12 mouse cellular contexts compared by ENCODE assay signal in genomic region chr11:69109032-69109900, GRCm38 (mm10). TPM values are rescaled to one million over a fixed set of nuclear protein-coding genes. Genes with fewer than 3 reads are reported as not detected.
DNase-seq lines count a peak whose midpoint lies in the region; ATAC-seq and TF ChIP-seq lines count a peak whose summit lies in the region.
"Had no signal": no experiment of that assay in that cellular context is flagged by ENCODE, and none has a peak within 500 bp of the region (broad histone marks: within the 10 kb centered on the region; RNA-seq: fewer than 3 reads in every experiment).

No protein-coding gene starts in this region.

- peak overlapping the region; percentile 53; the same call in 1 of the 2 replicates for H3K9ac ChIP-seq in liver, embryonic 12.5 days
- H3K9ac ChIP-seq in liver, postnatal 0 days (replicated peaks): no peak overlapping the region
- H3K9ac ChIP-seq in MEL (ENCODE audit: control insufficient read depth, low read depth, low read length, poor library complexity, severe bottlenecking): peak overlapping the region; percentile 36
- peak overlapping the region; percentile 52; the same call in 1 of the 2 replicates for H3K9ac ChIP-seq in liver, embryonic 13.5 days
- H3K9ac ChIP-seq: embryonic facial prominence, embryonic 13.5 days had no signal

- H3K4me1 ChIP-seq in liver, embryonic 12.5 days: peaks cover 32% of the 10 kb centered on the region
- peaks cover 13% of the 10 kb centered on the region; the same call in 1 of the 2 replicates for H3K4me1 ChIP-seq in liver, postnatal 0 days (ENCODE audit: insufficient read depth)
- H3K4me1 ChIP-seq in MEL (ENCODE audit: control insufficient read depth in 1 of 2, insufficient read depth in 2 of 2, low read length in 2 of 2): peaks cover 0 to 12% of the 10 kb centered on the region in 2 experiments; a peak in 2 of 4 replicates
- H3K4me1 ChIP-seq in liver, embryonic 13.5 days (replicated peaks): peaks cover 27% of the 10 kb centered on the region

- ATAC-seq in liver, embryonic 12.5 days: no peak
- ATAC-seq in liver, postnatal 0 days: no peak
- no peak for ATAC-seq in liver, embryonic 13.5 days (ENCODE audit: low read depth)

- no peaks in the 10 kb centered on the region for H3K79me2 ChIP-seq in MEL (ENCODE audit: control insufficient read depth, insufficient read depth, low read length, poor library complexity)

- no peak overlapping the region for H3K27ac ChIP-seq in gastrocnemius, adult 2 months
- peak overlapping the region; percentile 67; the same call in 1 of the 2 replicates for H3K27ac ChIP-seq in liver, embryonic 12.5 days
- H3K27ac ChIP-seq in liver, postnatal 0 days (ENCODE audit: low read depth): no peak overlapping the region
- no peak overlapping the region for H3K27ac ChIP-seq in MEL (ENCODE audit: control insufficient read depth, low read depth, low read length)
- peak overlapping the region; percentile 27; the same call in 1 of the 2 replicates for H3K27ac ChIP-seq in liver, embryonic 13.5 days

- WGBS in liver, embryonic 12.5 days (ENCODE audit: insufficient replicate concordance): 79% methylated on average over 13 of the region's 13 CpGs
- 79% methylated on average over 13 of the region's 13 CpGs for WGBS in liver, postnatal 0 days (ENCODE audit: insufficient replicate concordance)
- 74% methylated on average over 13 of the region's 13 CpGs for WGBS in liver, embryonic 13.5 days (ENCODE audit: insufficient replicate concordance)

- peak; percentile 34 for DNase-seq in gastrocnemius, adult 2 months
- no peak for DNase-seq in gastrocnemius, postnatal 25 days
- DNase-seq in liver, postnatal 0 days: no peak
- no peak for DNase-seq in MEL (ENCODE audit: low read depth, low spot score)
- DNase-seq in liver, embryonic 13.5 days: no peak
- DNase-seq in urinary bladder, postnatal 25 days (ENCODE audit: low spot score): no peak
- no peak for DNase-seq in thymus, postnatal 14 days
- DNase-seq: kidney, adult 8-10 months had no signal

- no peaks in the 10 kb centered on the region for H3K9me3 ChIP-seq in liver, embryonic 12.5 days (replicated peaks)
- H3K9me3 ChIP-seq in liver, postnatal 0 days (ENCODE audit: low read length): no peaks in the 10 kb centered on the region
- no peaks in the 10 kb centered on the region for H3K9me3 ChIP-seq in MEL (replicated peaks; ENCODE audit: insufficient read depth, low read length)
- no peaks in the 10 kb centered on the region for H3K9me3 ChIP-seq in liver, embryonic 13.5 days (replicated peaks)
- H3K9me3 ChIP-seq: embryonic facial prominence, embryonic 13.5 days had no signal

- intact Hi-C loops in gastrocnemius, adult 2 months (cut with DNase I): loop anchor here (10.0 kb wide), 1 partner anchor 806 kb away; the partner anchor contains the start of gene Gps2

- no peak for TF ChIP-seq POLR2A in MEL (IDR thresholded peaks at IDR 0.05; ENCODE audit: control insufficient read depth in 1 of 2, insufficient read depth in 1 of 2, low read depth in 1 of 2, low read length in 2 of 2, poor library complexity in 1 of 2)

- H3K36me3 ChIP-seq in liver, embryonic 12.5 days: peaks cover 54% of the 10 kb centered on the region
- H3K36me3 ChIP-seq in liver, postnatal 0 days (replicated peaks; ENCODE audit: insufficient read depth, low read length): peaks cover 54% of the 10 kb centered on the region
- H3K36me3 ChIP-seq in MEL (ENCODE audit: control insufficient read depth in 1 of 2, insufficient read depth in 2 of 2, low read length in 2 of 2): peaks cover 0 to 5% of the 10 kb centered on the region in 2 experiments; a peak in 2 of 4 replicates
- H3K36me3 ChIP-seq in liver, embryonic 13.5 days: peaks cover 51% of the 10 kb centered on the region

- peak overlapping the region; percentile 70 for H3K4me2 ChIP-seq in liver, embryonic 12.5 days
- no peak overlapping the region for H3K4me2 ChIP-seq in liver, postnatal 0 days (ENCODE audit: low read depth, low read length)
- H3K4me2 ChIP-seq in liver, embryonic 13.5 days: peak overlapping the region; percentile 65

- peaks cover 22% of the 10 kb centered on the region for H3K27me3 ChIP-seq in liver, embryonic 12.5 days (replicated peaks)
- 0 out of 2 replicates have a peak, but pooled peaks cover 3% of the 10 kb centered on the region for H3K27me3 ChIP-seq in liver, postnatal 0 days (ENCODE audit: insufficient read depth, low read length)
- H3K27me3 ChIP-seq in MEL (ENCODE audit: control insufficient read depth in 1 of 2, insufficient read depth in 2 of 2, low read length in 2 of 2): no peaks in the 10 kb centered on the region
- 0 out of 2 replicates have a peak, but pooled peaks cover 3% of the 10 kb centered on the region for H3K27me3 ChIP-seq in liver, embryonic 13.5 days

- H3K4me3 ChIP-seq in gastrocnemius, adult 2 months: no peak overlapping the region
- 0 out of 2 replicates have a peak overlapping the region, but pooled peaks have one; percentile 57 for H3K4me3 ChIP-seq in liver, embryonic 12.5 days
- no peak overlapping the region for H3K4me3 ChIP-seq in liver, postnatal 0 days (ENCODE audit: low read depth, low read length)
- H3K4me3 ChIP-seq in MEL (ENCODE audit: control insufficient read depth in 1 of 2, insufficient read depth in 1 of 2, low read depth in 2 of 2, low read length in 2 of 2): peak overlapping the region in 1 of 2 experiments; percentile 7; a peak in 3 of 4 replicates
- no peak overlapping the region for H3K4me3 ChIP-seq in liver, embryonic 13.5 days (replicated peaks)

- no peak for TF ChIP-seq CTCF in gastrocnemius, adult 2 months (IDR thresholded peaks at IDR 0.05)
- TF ChIP-seq CTCF in liver, postnatal 0 days (IDR thresholded peaks at IDR 0.05; ENCODE audit: low read depth): no peak
- TF ChIP-seq CTCF in MEL (IDR thresholded peaks at IDR 0.05 in 2 of 3, conservative IDR thresholded peaks at IDR 0.05 in 1 of 3; ENCODE audit: control insufficient read depth in 1 of 3, insufficient read depth in 1 of 3, low read depth in 2 of 3, low read length in 3 of 3, poor library complexity in 1 of 3, severe bottlenecking in 1 of 3): no peak

- TF ChIP-seq EP300 in liver, postnatal 0 days (IDR thresholded peaks at IDR 0.05; ENCODE audit: low read depth): no peak
- TF ChIP-seq EP300 in MEL (IDR thresholded peaks at IDR 0.05; ENCODE audit: low read depth in 1 of 2, low read length in 2 of 2): no peak

- no peak for TF ChIP-seq RAD21 in MEL (IDR thresholded peaks at IDR 0.05; ENCODE audit: low read depth, low read length)

TF ChIP-seq in MEL, 35 proteins besides CTCF, POLR2A, EP300 and RAD21 (continues in another document):
- no peak for TF ChIP-seq MXI1 (IDR thresholded peaks at IDR 0.05; ENCODE audit: low read depth, low read length)

RNA-seq across cellular contexts. Expression of gene Hes7, which starts 10.9 kb away (rescaled TPM):
- total RNA-seq in gastrocnemius, adult 2 months (2021): not detected
- not detected for total RNA-seq in gastrocnemius, postnatal 25 days (2021)
- polyA plus RNA-seq in liver, embryonic 12.5 days (2016; fragmentation: Nextera tagmentation; extraction: Ambion mirVana): 0.44 and 0.46 TPM in 2 replicates
- polyA plus RNA-seq in liver, postnatal 0 days (2015; fragmentation: Nextera tagmentation; extraction: Ambion mirVana): 0.07 and 0.15 TPM in 2 replicates
- total RNA-seq in MEL (2012; rRNA removed): 0.08 TPM in 1 of 2 replicates, not detected in the other
- polyA plus RNA-seq in MEL (2012; ENCODE audit: insufficient read depth in 1 of 2, insufficient read length in 2 of 2, low read depth in 1 of 2, low replicate concordance in 2 of 2, missing spikeins in 1 of 2): 1 to 10 TPM in 1 of 2 experiments, not detected in 1; 1.4 TPM
- polyA plus RNA-seq in liver, embryonic 13.5 days (2015; fragmentation: Nextera tagmentation; extraction: Ambion mirVana): 0.17 and 0.18 TPM in 2 replicates
- total RNA-seq: ES-E14; megakaryocyte, adult 5-6 weeks had no signal

RNA-seq across cellular contexts. Expression of gene 9130213A22Rik, which starts 13.1 kb away (rescaled TPM):
- total RNA-seq in gastrocnemius, adult 2 months (2021): under 1 TPM in 1 of 2 experiments, not detected in 1; 0.20 TPM
- total RNA-seq in gastrocnemius, postnatal 25 days (2021): under 1 TPM in 1 of 2 experiments, not detected in 1; 0.21 TPM
- polyA plus RNA-seq in liver, embryonic 12.5 days (2016; fragmentation: Nextera tagmentation; extraction: Ambion mirVana): 0.14 TPM in 1 of 2 replicates, not detected in the other
- 0.06 and 0.07 TPM in 2 replicates for polyA plus RNA-seq in liver, postnatal 0 days (2015; fragmentation: Nextera tagmentation; extraction: Ambion mirVana)
- total RNA-seq in MEL (2012; rRNA removed): 0.08 TPM in 1 of 2 replicates, not detected in the other
- polyA plus RNA-seq in MEL (2012; ENCODE audit: insufficient read depth in 1 of 2, insufficient read length in 2 of 2, low read depth in 1 of 2, low replicate concordance in 2 of 2, missing spikeins in 1 of 2): under 1 TPM in 1 of 2 experiments, not detected in 1; 0.26 TPM
- polyA plus RNA-seq in liver, embryonic 13.5 days (2015; fragmentation: Nextera tagmentation; extraction: Ambion mirVana): 0.09 TPM in 1 of 2 replicates, not detected in the other
- total RNA-seq: ES-E14; megakaryocyte, adult 5-6 weeks had no signal

RNA-seq across cellular contexts. Expression of gene Per1, which starts 14.2 kb away (rescaled TPM):
- 10 to 100 TPM; 68.2 to 76.8 TPM for total RNA-seq in gastrocnemius, adult 2 months (2021)
- 10 to 100 TPM; 21.0 to 50.8 TPM for total RNA-seq in gastrocnemius, postnatal 25 days (2021)
- polyA plus RNA-seq in liver, embryonic 12.5 days (2016; fragmentation: Nextera tagmentation; extraction: Ambion mirVana): 2.5 and 4.0 TPM in 2 replicates
- polyA plus RNA-seq in liver, postnatal 0 days (2015; fragmentation: Nextera tagmentation; extraction: Ambion mirVana): 3.0 and 8.2 TPM in 2 replicates
- 4.5 and 5.6 TPM in 2 replicates for total RNA-seq in MEL (2012; rRNA removed)
- 10 to 100 TPM in 1 of 2 experiments, not detected in 1; 34.9 TPM for polyA plus RNA-seq in MEL (2012; ENCODE audit: insufficient read depth in 1 of 2, insufficient read length in 2 of 2, low read depth in 1 of 2, low replicate concordance in 2 of 2, missing spikeins in 1 of 2)
- polyA plus RNA-seq in liver, embryonic 13.5 days (2015; fragmentation: Nextera tagmentation; extraction: Ambion mirVana): 1.9 TPM in 2 replicates

RNA-seq across cellular contexts. Expression of gene Aloxe3, which starts 16.4 kb away (rescaled TPM):
- not detected for total RNA-seq in gastrocnemius, adult 2 months (2021)
- not detected for total RNA-seq in gastrocnemius, postnatal 25 days (2021)
- polyA plus RNA-seq in liver, embryonic 12.5 days (2016; fragmentation: Nextera tagmentation; extraction: Ambion mirVana): not detected in 2 replicates
- polyA plus RNA-seq in liver, postnatal 0 days (2015; fragmentation: Nextera tagmentation; extraction: Ambion mirVana): 0.14 and 0.18 TPM in 2 replicates
- not detected in 2 replicates for total RNA-seq in MEL (2012; rRNA removed)
- polyA plus RNA-seq in MEL (2012; ENCODE audit: insufficient read depth in 1 of 2, insufficient read length in 2 of 2, low read depth in 1 of 2, low replicate concordance in 2 of 2, missing spikeins in 1 of 2): under 1 TPM in 1 of 2 experiments, not detected in 1; 0.13 TPM
- polyA plus RNA-seq in liver, embryonic 13.5 days (2015; fragmentation: Nextera tagmentation; extraction: Ambion mirVana): 0.06 TPM in 1 of 2 replicates, not detected in the other

RNA-seq across cellular contexts. Expression of gene Vamp2, which starts 21.0 kb away (rescaled TPM):
- total RNA-seq in gastrocnemius, adult 2 months (2021): 10 to 100 TPM; 38.0 to 42.7 TPM
- total RNA-seq in gastrocnemius, postnatal 25 days (2021): 10 to 100 TPM; 34.9 to 35.2 TPM
- polyA plus RNA-seq in liver, embryonic 12.5 days (2016; fragmentation: Nextera tagmentation; extraction: Ambion mirVana): 26.3 and 27.5 TPM in 2 replicates
- polyA plus RNA-seq in liver, postnatal 0 days (2015; fragmentation: Nextera tagmentation; extraction: Ambion mirVana): 13.6 and 14.2 TPM in 2 replicates
- 3.3 and 4.2 TPM in 2 replicates for total RNA-seq in MEL (2012; rRNA removed)
- polyA plus RNA-seq in MEL (2012; ENCODE audit: insufficient read depth in 1 of 2, insufficient read length in 2 of 2, low read depth in 1 of 2, low replicate concordance in 2 of 2, missing spikeins in 1 of 2): 10 to 100 TPM in 1 of 2 experiments, not detected in 1; 28.9 TPM
- polyA plus RNA-seq in liver, embryonic 13.5 days (2015; fragmentation: Nextera tagmentation; extraction: Ambion mirVana): 12.5 and 15.9 TPM in 2 replicates

Comparison
In these comparisons a context has a peak if more than half of its experiments do, and no peak if none do; other contexts are left out.
1. H3K27ac ChIP-seq: peak in liver, embryonic 12.5 days (single experiment) and liver, embryonic 13.5 days (single experiment); none in gastrocnemius, adult 2 months (single experiment), liver, postnatal 0 days (single experiment) and MEL (single experiment).